Mouse (Mus musculus): Measurements from ENCODE around the gene Lrrc10b. TPM values are rescaled to one million over a fixed set of nuclear protein-coding genes. Genes with fewer than 3 reads are reported as not detected.

Gene Lrrc10b
- polyA plus RNA-seq, 2 experiments: 0.06 to 0.08 TPM

DNA sequence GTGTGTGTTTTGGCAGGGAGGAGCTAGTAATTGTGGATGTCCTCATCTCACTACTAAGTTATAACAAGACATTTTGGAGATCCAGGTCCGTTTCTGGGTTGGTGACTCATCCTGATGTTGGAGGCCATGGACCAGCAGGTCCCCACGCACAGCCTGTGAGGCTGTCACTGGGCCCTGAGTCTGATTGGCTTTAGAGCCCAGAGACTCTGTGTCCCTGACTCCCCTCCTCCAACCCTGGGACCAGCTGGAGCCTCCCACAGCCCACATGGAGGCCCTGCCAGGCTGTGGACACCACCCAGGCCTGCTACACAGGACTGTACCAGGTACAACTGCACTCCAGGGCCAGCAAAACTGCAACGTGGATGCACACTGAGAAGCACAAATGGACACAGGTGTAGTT is 15.7 kb upstream of the Lrrc10b start:
- no peak overlapping the region for H3K4me2 ChIP-seq (ENCODE audit: low read depth)
- no peaks in the 10 kb centered on the region for H3K36me3 ChIP-seq (replicated peaks; ENCODE audit: control insufficient read depth, insufficient read depth, low read depth)
- no peaks in the 10 kb centered on the region for H3K4me1 ChIP-seq (replicated peaks; ENCODE audit: control insufficient read depth in 2 of 2, insufficient read depth in 2 of 2, low read length in 1 of 2)
- H3K9me3 ChIP-seq (ENCODE audit: control insufficient read depth, low read length): no peaks in the 10 kb centered on the region
- no peak overlapping the region for H3K27ac ChIP-seq
- 58% methylated on average over 3 of the region's 3 CpGs for WGBS (ENCODE audit: insufficient replicate concordance)
- no peak for ATAC-seq (ENCODE audit: insufficient read depth)
- no peaks in the 10 kb centered on the region for H3K27me3 ChIP-seq (ENCODE audit: control insufficient read depth, insufficient read depth, low read length)
- TF ChIP-seq EP300 (IDR thresholded peaks at IDR 0.05; ENCODE audit: low read depth) (no peak), CTCF (IDR thresholded peaks at IDR 0.05; ENCODE audit: low read depth) (no peak)
- no peak overlapping the region for H3K9ac ChIP-seq (replicated peaks)
- no peak overlapping the region for H3K4me3 ChIP-seq (ENCODE audit: insufficient read depth in 1 of 2, low read depth in 2 of 2, low read length in 2 of 2)
- DNase-seq (ENCODE audit: low read depth in 3 of 3, low spot score in 3 of 3): no peak

DNA sequence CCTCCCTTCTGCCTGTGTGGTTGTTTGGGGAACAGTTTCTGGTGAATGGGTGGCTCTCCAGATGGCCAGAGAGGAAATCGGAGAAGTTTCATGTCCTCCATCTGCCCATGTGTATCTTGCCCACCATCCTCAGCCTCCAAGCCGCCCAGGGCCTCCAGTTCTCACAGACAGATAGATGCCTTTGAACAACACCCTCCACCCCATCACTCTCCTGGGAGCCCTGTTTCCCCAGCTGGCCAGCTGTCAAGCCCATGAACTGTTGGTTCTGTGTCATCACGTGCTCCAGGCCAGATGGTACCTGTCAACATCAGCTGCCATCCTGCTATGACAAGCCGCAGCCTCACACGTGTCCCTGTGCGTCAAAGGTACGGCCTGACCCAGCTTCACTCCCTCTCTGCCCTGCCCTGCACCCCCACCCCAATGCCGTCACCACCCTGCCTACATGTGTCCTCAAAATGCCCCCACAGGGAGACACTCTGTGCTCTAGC is 11.9 kb upstream of the Lrrc10b start:
- WGBS (ENCODE audit: insufficient replicate concordance): 58% methylated on average over 8 of the region's 8 CpGs
- no peaks in the 10 kb centered on the region for H3K4me1 ChIP-seq (replicated peaks; ENCODE audit: control insufficient read depth in 2 of 2, insufficient read depth in 2 of 2, low read length in 1 of 2)
- no peaks in the 10 kb centered on the region for H3K9me3 ChIP-seq (ENCODE audit: control insufficient read depth, low read length)
- no peak for ATAC-seq (ENCODE audit: insufficient read depth)
- no peaks in the 10 kb centered on the region; the same call in 1 of the 2 replicates for H3K27me3 ChIP-seq (ENCODE audit: control insufficient read depth, insufficient read depth, low read length)
- H3K4me3 ChIP-seq (ENCODE audit: insufficient read depth in 1 of 2, low read depth in 2 of 2, low read length in 2 of 2): no peak overlapping the region
- no peaks in the 10 kb centered on the region for H3K36me3 ChIP-seq (replicated peaks; ENCODE audit: control insufficient read depth, insufficient read depth, low read depth)
- H3K9ac ChIP-seq (replicated peaks): no peak overlapping the region
- no peak overlapping the region for H3K27ac ChIP-seq
- DNase-seq (ENCODE audit: low read depth in 3 of 3, low spot score in 3 of 3): no peak
- no peak for TF ChIP-seq EP300 (IDR thresholded peaks at IDR 0.05; ENCODE audit: low read depth)
- TF ChIP-seq CTCF (IDR thresholded peaks at IDR 0.05; ENCODE audit: low read depth): no peak
- no peak overlapping the region for H3K4me2 ChIP-seq (ENCODE audit: low read depth)

DNA sequence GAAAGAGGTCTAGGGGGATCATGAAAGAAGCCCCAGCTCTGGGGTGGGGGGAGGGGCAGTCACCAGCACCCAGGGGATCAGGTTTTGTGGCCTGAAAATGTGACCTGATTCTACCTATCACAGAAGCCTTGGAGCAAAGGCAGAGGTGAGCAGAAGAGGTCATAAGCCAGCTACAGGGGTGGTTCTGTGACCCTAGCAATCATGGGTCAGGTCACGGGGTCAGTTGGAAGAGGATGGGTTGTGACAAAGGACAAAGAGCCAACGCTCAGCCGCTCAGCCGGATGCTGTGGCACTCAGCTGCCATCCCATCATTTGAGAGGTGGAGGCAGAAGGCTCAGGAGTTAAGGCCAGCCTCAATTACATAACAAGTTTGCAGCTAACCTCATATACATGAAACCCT is 7.2 kb upstream of the Lrrc10b start:
- WGBS (ENCODE audit: insufficient replicate concordance): 31% methylated on average over 4 of the region's 4 CpGs
- H3K27ac ChIP-seq: no peak overlapping the region
- H3K36me3 ChIP-seq (replicated peaks; ENCODE audit: control insufficient read depth, insufficient read depth, low read depth): no peaks in the 10 kb centered on the region
- 0 out of 4 replicates have a peak, but pooled peaks cover 0 to 2% of the 10 kb centered on the region in 2 experiments for H3K4me1 ChIP-seq (replicated peaks; ENCODE audit: control insufficient read depth in 2 of 2, insufficient read depth in 2 of 2, low read length in 1 of 2)
- ATAC-seq (ENCODE audit: insufficient read depth) (no peak), DNase-seq (ENCODE audit: low read depth in 3 of 3, low spot score in 3 of 3) (no peak)
- H3K27me3 ChIP-seq (ENCODE audit: control insufficient read depth, insufficient read depth, low read length): peaks cover 19% of the 10 kb centered on the region
- TF ChIP-seq CTCF (IDR thresholded peaks at IDR 0.05; ENCODE audit: low read depth): no peak
- no peak for TF ChIP-seq EP300 (IDR thresholded peaks at IDR 0.05; ENCODE audit: low read depth)
- H3K4me2 ChIP-seq (ENCODE audit: low read depth): no peak overlapping the region
- no peak overlapping the region for H3K9ac ChIP-seq (replicated peaks)
- no peaks in the 10 kb centered on the region for H3K9me3 ChIP-seq (ENCODE audit: control insufficient read depth, low read length)
- no peak overlapping the region for H3K4me3 ChIP-seq (ENCODE audit: insufficient read depth in 1 of 2, low read depth in 2 of 2, low read length in 2 of 2)

DNA sequence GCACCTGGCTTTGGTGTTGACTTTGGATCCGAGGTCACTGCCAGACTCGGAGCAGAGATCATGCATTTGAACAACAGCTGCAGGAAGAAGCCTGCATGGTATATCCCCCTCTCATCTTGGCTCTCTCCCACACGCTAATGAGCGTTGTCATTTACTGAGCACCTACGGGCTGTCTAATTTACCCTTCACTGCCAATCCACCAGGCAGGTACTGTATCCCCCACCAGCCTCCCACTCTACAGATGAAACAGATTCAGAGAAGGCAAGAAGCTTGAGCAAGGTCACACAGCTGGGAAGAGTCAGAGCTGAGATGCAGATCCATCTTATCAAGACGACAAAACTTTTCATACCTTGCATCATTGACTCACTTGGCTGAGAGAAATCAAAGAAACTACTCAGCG is 4.3 kb upstream of the Lrrc10b start:
- DNase-seq (ENCODE audit: low read depth in 3 of 3, low spot score in 3 of 3) (no peak), ATAC-seq (ENCODE audit: insufficient read depth) (no peak)
- H3K36me3 ChIP-seq (replicated peaks; ENCODE audit: control insufficient read depth, insufficient read depth, low read depth): no peaks in the 10 kb centered on the region
- H3K4me3 ChIP-seq (ENCODE audit: insufficient read depth in 1 of 2, low read depth in 2 of 2, low read length in 2 of 2): no peak overlapping the region
- H3K9me3 ChIP-seq (ENCODE audit: control insufficient read depth, low read length): no peaks in the 10 kb centered on the region
- H3K27ac ChIP-seq: no peak overlapping the region
- H3K9ac ChIP-seq (replicated peaks): no peak overlapping the region
- 0 out of 4 replicates have a peak, but pooled peaks cover 0 to 2% of the 10 kb centered on the region in 2 experiments for H3K4me1 ChIP-seq (replicated peaks; ENCODE audit: control insufficient read depth in 2 of 2, insufficient read depth in 2 of 2, low read length in 1 of 2)
- TF ChIP-seq CTCF (IDR thresholded peaks at IDR 0.05; ENCODE audit: low read depth) (no peak), EP300 (IDR thresholded peaks at IDR 0.05; ENCODE audit: low read depth) (no peak)
- 32% methylated on average over 7 of the region's 7 CpGs for WGBS (ENCODE audit: insufficient replicate concordance)
- H3K27me3 ChIP-seq (ENCODE audit: control insufficient read depth, insufficient read depth, low read length): peaks cover 48% of the 10 kb centered on the region
- no peak overlapping the region for H3K4me2 ChIP-seq (ENCODE audit: low read depth)

DNA sequence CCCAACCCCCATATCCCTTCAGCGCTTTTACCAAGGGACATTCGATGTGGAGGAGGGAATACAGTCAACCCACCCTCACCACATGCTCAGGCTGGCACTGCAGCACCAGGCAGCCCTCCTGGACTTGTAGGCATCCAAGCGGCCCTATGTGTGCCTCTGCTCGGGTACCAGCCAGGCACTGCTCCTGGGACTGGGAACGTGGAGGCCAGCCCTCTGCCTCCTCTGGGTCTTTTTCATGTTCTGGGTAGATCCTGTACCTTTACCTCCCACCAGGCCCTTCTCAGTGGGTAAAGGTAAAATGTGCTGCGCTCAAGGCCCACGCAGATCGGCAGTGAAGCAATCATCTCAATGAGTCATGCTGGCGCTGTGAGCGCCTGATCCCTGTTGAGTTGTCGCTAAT is 2.6 kb upstream of the Lrrc10b start:
- H3K36me3 ChIP-seq (replicated peaks; ENCODE audit: control insufficient read depth, insufficient read depth, low read depth): no peaks in the 10 kb centered on the region

More for the DNA sequence above, 2.6 kb upstream of the Lrrc10b start:
- Histone ChIP-seq H3K4me3 (ENCODE audit: insufficient read depth in 1 of 2, low read depth in 2 of 2, low read length in 2 of 2) (no peak overlapping the region), H3K4me1 (replicated peaks; ENCODE audit: control insufficient read depth in 2 of 2, insufficient read depth in 2 of 2, low read length in 1 of 2) (peaks cover 0 to 2% of the 10 kb centered on the region in 2 experiments; a peak in 1 of 4 replicates), H3K9me3 (ENCODE audit: control insufficient read depth, low read length) (no peaks in the 10 kb centered on the region), H3K27ac (no peak overlapping the region), H3K27me3 (ENCODE audit: control insufficient read depth, insufficient read depth, low read length) (peaks cover 55% of the 10 kb centered on the region), H3K4me2 (ENCODE audit: low read depth) (no peak overlapping the region), H3K9ac (replicated peaks) (no peak overlapping the region)
- no peak for ATAC-seq (ENCODE audit: insufficient read depth)
- 40% methylated on average over 11 of the region's 11 CpGs for WGBS (ENCODE audit: insufficient replicate concordance)
- no peak for TF ChIP-seq CTCF (IDR thresholded peaks at IDR 0.05; ENCODE audit: low read depth)
- DNase-seq (ENCODE audit: low read depth in 3 of 3, low spot score in 3 of 3): no peak
